Mouse (Mus musculus) macrophage (primary cell): ENCODE results near the gene Rag1. TPM values are rescaled to one million over a fixed set of nuclear protein-coding genes. Genes with fewer than 3 reads are reported as not detected.

Experiments used
- polyA plus RNA-seq: library from polyadenylated mRNA; stranded (reverse); fragments of 250-400 nt; gene quantifications from 3 replicates; pipeline ENCODE4 v1.2.4, GENCODE M21; 2018; ENCODE audit warnings: inconsistent platforms

The Rag1 gene
- polyA plus RNA-seq, 1 experiment from 2014 or later = not detected

Other genes starting within 250 kb of the Rag1 start
- not detected in 3 replicates for gene Rag2, start 24.8 kb downstream of the Rag1 start, polyA plus RNA-seq
- gene B230118H07Rik, start within 50 bp of the Rag1 start, polyA plus RNA-seq = 15.3 to 35.9 TPM (median 23.0 TPM) in 3 replicates
- 11.9 to 12.8 TPM (median 12.4 TPM) in 3 replicates for gene Traf6, start 28.9 kb upstream of the Rag1 start, polyA plus RNA-seq
- gene Prr5l, start 233.5 kb upstream of the Rag1 start, polyA plus RNA-seq = 1.8 to 9.4 TPM (median 5.8 TPM) in 3 replicates
- gene Commd9, start 236.7 kb upstream of the Rag1 start, polyA plus RNA-seq = 63.9 to 130 TPM (median 72.5 TPM) in 3 replicates